Mouse (Mus musculus): ENCODE measurements around the gene Phospho2. TPM values are rescaled to one million over a fixed set of nuclear protein-coding genes. Genes with fewer than 3 reads are reported as not detected.

The Phospho2 gene
- polyA plus RNA-seq, 1 experiment from 2014 or later: 20.3 TPM

- H3K36me3 ChIP-seq (ENCODE audit: insufficient read depth, low read length): no peaks in the 10 kb centered on the region
- H3K27ac ChIP-seq (ENCODE audit: low read length): no peak overlapping the region
- H3K9me3 ChIP-seq (ENCODE audit: low read length): no peaks in the 10 kb centered on the region
- TF ChIP-seq EP300 (IDR thresholded peaks at IDR 0.05) (no peak), CTCF (IDR thresholded peaks at IDR 0.05) (no peak)
- H3K4me1 ChIP-seq (ENCODE audit: insufficient read depth, low read depth, low read length): no peaks in the 10 kb centered on the region
- H3K27me3 ChIP-seq (replicated peaks; ENCODE audit: insufficient read depth, low read length): no peaks in the 10 kb centered on the region
- 53% methylated on average over 7 of the region's 7 CpGs for WGBS
- DNase-seq (ENCODE audit: low spot score) (no peak), ATAC-seq (no peak)
- H3K4me2 ChIP-seq (replicated peaks; ENCODE audit: low read depth, low read length): no peak overlapping the region
- no peak overlapping the region for H3K9ac ChIP-seq (replicated peaks; ENCODE audit: low read depth)
- no peak overlapping the region for H3K4me3 ChIP-seq (ENCODE audit: low read depth, low read length)
These were observed 11.2 kb upstream of the Phospho2 start for GRCm38 (mm10) chr2:69777985-69778835.

- H3K4me2 ChIP-seq (replicated peaks; ENCODE audit: low read depth, low read length): no peak overlapping the region
- H3K9me3 ChIP-seq (ENCODE audit: low read length): no peaks in the 10 kb centered on the region
- no peak for TF ChIP-seq EP300 (IDR thresholded peaks at IDR 0.05)
- peak; percentile 42 for TF ChIP-seq CTCF (IDR thresholded peaks at IDR 0.05)
- no peak overlapping the region for H3K27ac ChIP-seq (ENCODE audit: low read length)
- H3K27me3 ChIP-seq (replicated peaks; ENCODE audit: insufficient read depth, low read length): no peaks in the 10 kb centered on the region
- no peaks in the 10 kb centered on the region for H3K4me1 ChIP-seq (ENCODE audit: insufficient read depth, low read depth, low read length)
- DNase-seq (ENCODE audit: low spot score) (peak; percentile 14), ATAC-seq (no peak)
- H3K4me3 ChIP-seq (ENCODE audit: low read depth, low read length): no peak overlapping the region
- no peak overlapping the region for H3K9ac ChIP-seq (replicated peaks; ENCODE audit: low read depth)
- no peaks in the 10 kb centered on the region for H3K36me3 ChIP-seq (ENCODE audit: insufficient read depth, low read length)
- WGBS: 36% methylated on average over 5 of the region's 5 CpGs
These were observed 10.6 kb upstream of the Phospho2 start for GRCm38 (mm10) chr2:69778836-69779177.

- TF ChIP-seq CTCF (IDR thresholded peaks at IDR 0.05): no peak
- TF ChIP-seq EP300 (IDR thresholded peaks at IDR 0.05): no peak
- 0 out of 2 replicates have a peak, but pooled peaks cover 5% of the 10 kb centered on the region for H3K36me3 ChIP-seq (ENCODE audit: insufficient read depth, low read length)
- H3K27ac ChIP-seq (ENCODE audit: low read length): peak overlapping the region; percentile 77
- peak overlapping the region; percentile 76 for H3K4me2 ChIP-seq (replicated peaks; ENCODE audit: low read depth, low read length)
- H3K4me1 ChIP-seq (ENCODE audit: insufficient read depth, low read depth, low read length): peaks cover 3% of the 10 kb centered on the region; the same call in 1 of the 2 replicates
- H3K9ac ChIP-seq (replicated peaks; ENCODE audit: low read depth): peak overlapping the region; percentile 55
- 19% methylated on average over 9 of the region's 9 CpGs for WGBS
- H3K4me3 ChIP-seq (ENCODE audit: low read depth, low read length): peak overlapping the region; percentile 65
- DNase-seq (ENCODE audit: low spot score) (peak; percentile 56), ATAC-seq (peak; percentile 30)
- no peaks in the 10 kb centered on the region for H3K9me3 ChIP-seq (ENCODE audit: low read length)
- no peaks in the 10 kb centered on the region for H3K27me3 ChIP-seq (replicated peaks; ENCODE audit: insufficient read depth, low read length)
These were observed 449 bp upstream of the Phospho2 start for GRCm38 (mm10) chr2:69788974-69789373.

DNA sequence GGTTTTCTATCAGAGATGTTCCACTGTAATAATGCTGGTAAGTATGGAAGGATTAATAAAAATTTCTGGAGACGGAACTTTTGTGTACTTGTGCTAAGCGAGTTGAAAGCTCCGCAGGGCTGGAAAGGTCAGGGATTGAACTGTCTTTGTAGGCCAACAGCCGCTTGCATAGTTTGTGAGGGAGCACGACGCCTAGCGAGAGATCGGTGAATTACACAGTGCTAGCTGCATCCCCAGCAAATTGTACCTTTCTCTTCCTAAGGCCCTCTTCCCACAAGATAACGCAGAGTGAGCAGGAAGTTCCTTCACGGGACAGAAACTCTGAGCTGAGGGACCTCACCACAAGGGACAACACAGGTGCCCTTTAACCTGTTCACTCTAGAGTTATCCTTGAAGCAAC, 862 bp downstream of the Phospho2 start:
- DNase-seq (ENCODE audit: low spot score): peak; percentile 88

GRCm38 (mm10) chr2:69790722-69791121, 1.3 kb downstream of the Phospho2 start:
- DNase-seq (ENCODE audit: low spot score): no peak
- TF ChIP-seq EP300 (IDR thresholded peaks at IDR 0.05) (no peak), CTCF (IDR thresholded peaks at IDR 0.05) (no peak)
- Histone ChIP-seq H3K36me3 (ENCODE audit: insufficient read depth, low read length) (peaks cover 12% of the 10 kb centered on the region; the same call in 1 of the 2 replicates), H3K27ac (ENCODE audit: low read length) (no peak overlapping the region), H3K9ac (replicated peaks; ENCODE audit: low read depth) (no peak overlapping the region), H3K4me3 (ENCODE audit: low read depth, low read length) (no peak overlapping the region), H3K4me1 (ENCODE audit: insufficient read depth, low read depth, low read length) (peaks cover 3% of the 10 kb centered on the region; the same call in 1 of the 2 replicates), H3K27me3 (replicated peaks; ENCODE audit: insufficient read depth, low read length) (no peaks in the 10 kb centered on the region), H3K4me2 (replicated peaks; ENCODE audit: low read depth, low read length) (peak overlapping the region; percentile 76; the same call in 1 of the 2 replicates), H3K9me3 (ENCODE audit: low read length) (no peaks in the 10 kb centered on the region)
- ATAC-seq: no peak
- 60% methylated on average over 4 of the region's 4 CpGs for WGBS

More for the DNA sequence above, 862 bp downstream of the Phospho2 start:
- WGBS: 1% methylated on average over 10 of the region's 10 CpGs
- Histone ChIP-seq H3K27me3 (replicated peaks; ENCODE audit: insufficient read depth, low read length) (no peaks in the 10 kb centered on the region), H3K4me1 (ENCODE audit: insufficient read depth, low read depth, low read length) (peaks cover 3% of the 10 kb centered on the region; the same call in 1 of the 2 replicates), H3K36me3 (ENCODE audit: insufficient read depth, low read length) (0 out of 2 replicates have a peak, but pooled peaks cover 7% of the 10 kb centered on the region), H3K4me2 (replicated peaks; ENCODE audit: low read depth, low read length) (peak overlapping the region; percentile 76), H3K9ac (replicated peaks; ENCODE audit: low read depth) (peak overlapping the region; percentile 55; the same call in 1 of the 2 replicates), H3K4me3 (ENCODE audit: low read depth, low read length) (peak overlapping the region; percentile 65), H3K27ac (ENCODE audit: low read length) (peak overlapping the region; percentile 85; the same call in 1 of the 2 replicates), H3K9me3 (ENCODE audit: low read length) (no peaks in the 10 kb centered on the region)
- TF ChIP-seq EP300 (IDR thresholded peaks at IDR 0.05): no peak
- TF ChIP-seq CTCF (IDR thresholded peaks at IDR 0.05): peak; percentile 89
- ATAC-seq: peak; percentile 54

GRCm38 (mm10) chr2:69802911-69803312, 13.5 kb downstream of the Phospho2 start:
- WGBS: 58% methylated on average over 5 of the region's 5 CpGs
- H3K36me3 ChIP-seq (ENCODE audit: insufficient read depth, low read length): no peaks in the 10 kb centered on the region
- DNase-seq (ENCODE audit: low spot score) (peak; percentile 78), ATAC-seq (peak; percentile 91)
- TF ChIP-seq EP300 (IDR thresholded peaks at IDR 0.05) (no peak), CTCF (IDR thresholded peaks at IDR 0.05) (peak; percentile 85)
- no peak overlapping the region for H3K9ac ChIP-seq (replicated peaks; ENCODE audit: low read depth)
- H3K9me3 ChIP-seq (ENCODE audit: low read length): no peaks in the 10 kb centered on the region
- H3K27ac ChIP-seq (ENCODE audit: low read length): no peak overlapping the region
- no peak overlapping the region for H3K4me3 ChIP-seq (ENCODE audit: low read depth, low read length)
- H3K4me2 ChIP-seq (replicated peaks; ENCODE audit: low read depth, low read length): peak overlapping the region; percentile 32; the same call in 1 of the 2 replicates
- no peaks in the 10 kb centered on the region for H3K27me3 ChIP-seq (replicated peaks; ENCODE audit: insufficient read depth, low read length)
- H3K4me1 ChIP-seq (ENCODE audit: insufficient read depth, low read depth, low read length): no peaks in the 10 kb centered on the region
